Mouse (Mus musculus) liver, adult (tissue): ENCODE data around the gene Cgas.

Experiments used
- GATA4 ChIP-seq: IDR thresholded peaks from 2 replicates; pipeline ENCODE4 v1.6.1; 2014; ENCODE audit warnings: mild to moderate bottlenecking, low read length; ENCODE audit not compliant: insufficient replicate concordance

The Cgas gene

GRCm38 (mm10) chr9:78442579-78443392 is at the start of gene Cgas:
TSS of gene Cgas (minus strand) at chr9:78443237.
- TF ChIP-seq GATA4, result no peak

- no peak for TF ChIP-seq GATA4
Observed at GRCm38 (mm10) chr9:78492254-78492653, 49.2 kb upstream of the Cgas start.

- TF ChIP-seq GATA4, result no peak
Observed at GRCm38 (mm10) chr9:78491169-78491568, 48.1 kb upstream of the Cgas start.

- TF ChIP-seq GATA4, result no peak
Observed at GRCm38 (mm10) chr9:78488890-78489420, 45.9 kb upstream of the Cgas start, which contains the start of gene Eef1a1. TSS of gene Eef1a1 (minus strand) at chr9:78489151.

- no peak for TF ChIP-seq GATA4
Observed at GRCm38 (mm10) chr9:78484660-78485059, 41.6 kb upstream of the Cgas start.

- TF ChIP-seq GATA4, result no peak
Observed at GRCm38 (mm10) chr9:78482386-78482785, 39.3 kb upstream of the Cgas start.

GRCm38 (mm10) chr9:78481423-78482331 is 38.6 kb upstream of the Cgas start:
- TF ChIP-seq GATA4, result peak; percentile 44; the same call in 1 of the 2 replicates

GRCm38 (mm10) chr9:78480706-78481358 is 37.8 kb upstream of the Cgas start:
- TF ChIP-seq GATA4, result peak; percentile 24; the same call in 1 of the 2 replicates

- TF ChIP-seq GATA4, result no peak
Observed at GRCm38 (mm10) chr9:78477021-78477551, 34.0 kb upstream of the Cgas start.

GRCm38 (mm10) chr9:78476531-78477020 is 33.5 kb upstream of the Cgas start:
- TF ChIP-seq GATA4, result no peak

- no peak for TF ChIP-seq GATA4
Observed at GRCm38 (mm10) chr9:78475873-78476272, 32.8 kb upstream of the Cgas start.

- TF ChIP-seq GATA4, result no peak
Observed at GRCm38 (mm10) chr9:78475383-78475780, 32.3 kb upstream of the Cgas start.

- no peak for TF ChIP-seq GATA4
Observed at GRCm38 (mm10) chr9:78474771-78475382, 31.8 kb upstream of the Cgas start.

GRCm38 (mm10) chr9:78474270-78474669 is 31.2 kb upstream of the Cgas start:
- TF ChIP-seq GATA4, result no peak
